Mouse (Mus musculus) testis, postnatal 10 days (tissue): Measurements from ENCODE around the gene Oscar.

Source experiments
- DNase-seq: peaks from one replicate; pipeline ENCODE4 v3.0.0; 2021; ENCODE audit warnings: low spot score

Oscar gene

GRCm38 (mm10) chr7:3616057-3616388 lies at the start of gene Oscar:
Gene Oscar, minus strand, starts transcription at chr7:3616157.
- DNase-seq, result no peak

- peak; percentile 94 for DNase-seq
Measured at GRCm38 (mm10) chr7:3665215-3666114, 49.5 kb upstream of the Oscar start, which contains the start of gene Leng1. Gene Leng1, minus strand, starts transcription at chr7:3665840.

- no peak for DNase-seq
Measured at GRCm38 (mm10) chr7:3664524-3665214, 48.7 kb upstream of the Oscar start.

- DNase-seq, result no peak
Measured at GRCm38 (mm10) chr7:3658578-3658977, 42.6 kb upstream of the Oscar start.

GRCm38 (mm10) chr7:3656966-3657365 lies 41.0 kb upstream of the Oscar start:
- no peak for DNase-seq

- DNase-seq, result no peak
Measured at GRCm38 (mm10) chr7:3646641-3647040, 30.7 kb upstream of the Oscar start.

- no peak for DNase-seq
Measured at GRCm38 (mm10) chr7:3646188-3646587, 30.2 kb upstream of the Oscar start.

GRCm38 (mm10) chr7:3645488-3646025 lies 29.6 kb upstream of the Oscar start:
- DNase-seq, result peak; percentile 76

GRCm38 (mm10) chr7:3644672-3645487 lies 28.9 kb upstream of the Oscar start, which contains the start of gene Cnot3:
Gene Cnot3, plus strand, starts transcription at chr7:3645268.
- peak; percentile 96 for DNase-seq

GRCm38 (mm10) chr7:3644348-3644671 lies 28.4 kb upstream of the Oscar start:
- peak; percentile 95 for DNase-seq

GRCm38 (mm10) chr7:3643843-3644242 lies 27.9 kb upstream of the Oscar start:
- no peak for DNase-seq

- no peak for DNase-seq
Measured at GRCm38 (mm10) chr7:3643412-3643811, 27.5 kb upstream of the Oscar start.

- DNase-seq, result no peak
Measured at GRCm38 (mm10) chr7:3630478-3630815, 14.5 kb upstream of the Oscar start.

- peak; percentile 87 for DNase-seq
Measured at GRCm38 (mm10) chr7:3629543-3630477, 13.9 kb upstream of the Oscar start, which contains the start of the genes Tfpt and Prpf31. Gene Tfpt, minus strand, starts transcription at chr7:3629929. Gene Prpf31, plus strand, starts transcription at chr7:3629985.

- DNase-seq, result no peak
Measured at GRCm38 (mm10) chr7:3629030-3629429, 13.1 kb upstream of the Oscar start.

GRCm38 (mm10) chr7:3617242-3617995 lies 1.5 kb upstream of the Oscar start, which contains the start of gene Ndufa3:
Gene Ndufa3, plus strand, starts transcription at chr7:3617373.
- DNase-seq, result peak; percentile 91

- DNase-seq, result no peak
Measured at GRCm38 (mm10) chr7:3616389-3617241, 658 bp upstream of the Oscar start.

GRCm38 (mm10) chr7:3614021-3614420 lies 1.9 kb downstream of the Oscar start:
- no peak for DNase-seq

GRCm38 (mm10) chr7:3611006-3611405 lies 5.0 kb downstream of the Oscar start:
- DNase-seq, result peak; percentile 46
